Mouse (Mus musculus) ES-Bruce4 (cell line): ENCODE results near the gene Slc38a7. TPM values are rescaled to one million over a fixed set of nuclear protein-coding genes. Genes with fewer than 3 reads are reported as not detected.
"Not testable (repeated sequence)": the region's sequence is repeated elsewhere in the genome, so short reads cannot be mapped to it uniquely, and the experiment has no call there.

ENCODE experiments used
- H3K27ac ChIP-seq: 2 replicates; pipeline ENCODE4 v1.5.1; 2012; ENCODE audit warnings: low read length, inconsistent platforms; ENCODE audit not compliant: insufficient read depth
- H3K27me3 ChIP-seq: 2 replicates; pipeline ENCODE4 v1.6.1; 2012; ENCODE audit warnings: mild to moderate bottlenecking, low read length, inconsistent platforms; ENCODE audit not compliant: control insufficient read depth, poor library complexity, insufficient read depth, severe bottlenecking
- H3K36me3 ChIP-seq: 2 replicates; pipeline ENCODE4 v1.6.1; 2012; ENCODE audit warnings: inconsistent platforms, mild to moderate bottlenecking, low read length, moderate library complexity; ENCODE audit not compliant: control insufficient read depth, poor library complexity, insufficient read depth, severe bottlenecking
- H3K4me1 ChIP-seq: one replicate; pipeline ENCODE4 v1.8.1; 2011; ENCODE audit warnings: low read length; ENCODE audit not compliant: control insufficient read depth, insufficient read depth
- H3K4me3 ChIP-seq: 2 replicates; pipeline ENCODE4 v1.5.1; 2011; ENCODE audit warnings: low read depth, mild to moderate bottlenecking, low read length
- H3K9ac ChIP-seq: 2 replicates; pipeline ENCODE4 v1.6.1; 2012; ENCODE audit warnings: low read depth, mild to moderate bottlenecking, inconsistent platforms; ENCODE audit not compliant: poor library complexity, severe bottlenecking
- H3K9me3 ChIP-seq: replicated peaks from 2 replicates; pipeline ENCODE4 v1.6.1; 2012; ENCODE audit warnings: mild to moderate bottlenecking, low read length, inconsistent platforms; ENCODE audit not compliant: control insufficient read depth, poor library complexity, insufficient read depth, severe bottlenecking
- CTCF ChIP-seq: IDR thresholded peaks from one replicate; pipeline ENCODE4 v1.8.1; 2011; ENCODE audit warnings: low read depth, low read length
- EP300 ChIP-seq: IDR thresholded peaks from 2 replicates; pipeline ENCODE4 v1.6.1; 2011; ENCODE audit warnings: low read depth, low read length; ENCODE audit not compliant: insufficient read depth
- POLR2A ChIP-seq: IDR thresholded peaks from one replicate; pipeline ENCODE4 v1.8.1; 2011; ENCODE audit warnings: low read length; ENCODE audit not compliant: insufficient read depth
- polyA plus RNA-seq: library from polyadenylated mRNA; stranded (reverse); fragments of >200 nt; gene quantifications from 2 replicates; pipeline ENCODE4 v1.2.4, GENCODE M21; 2011; ENCODE audit warnings: low read depth; ENCODE audit not compliant: missing spikeins, insufficient read depth, insufficient read length

Slc38a7 gene
- polyA plus RNA-seq, 1 experiment: 21.6 TPM

- TF ChIP-seq POLR2A: no peak
- TF ChIP-seq EP300: no peak
- no peak for TF ChIP-seq CTCF
- Histone ChIP-seq H3K36me3 (peaks cover 28% of the 10 kb centered on the region), H3K9me3 (peaks cover 9% of the 10 kb centered on the region), H3K4me3 (no peak overlapping the region), H3K4me1 (peaks cover 3% of the 10 kb centered on the region), H3K9ac (no peak overlapping the region), H3K27me3 (no peaks in the 10 kb centered on the region), H3K27ac (no peak overlapping the region)
Measured at GRCm38 (mm10) chr8:95879823-95880222, 26.5 kb upstream of the Slc38a7 start.

GRCm38 (mm10) chr8:95878176-95878962, 25.0 kb upstream of the Slc38a7 start:
- peaks cover 9% of the 10 kb centered on the region for H3K9me3 ChIP-seq
- TF ChIP-seq POLR2A (no peak), CTCF (no peak), EP300 (no peak)
- peaks cover 35% of the 10 kb centered on the region for H3K36me3 ChIP-seq
- H3K27me3 ChIP-seq: no peaks in the 10 kb centered on the region
- no peak overlapping the region for H3K9ac ChIP-seq
- no peak overlapping the region for H3K4me3 ChIP-seq
- H3K4me1 ChIP-seq: peaks cover 3% of the 10 kb centered on the region
- peak overlapping the region; percentile 54 for H3K27ac ChIP-seq

- no peaks in the 10 kb centered on the region for H3K27me3 ChIP-seq
- H3K27ac ChIP-seq: no peak overlapping the region
- no peak overlapping the region for H3K4me3 ChIP-seq
- H3K4me1 ChIP-seq: peaks cover 3% of the 10 kb centered on the region
- H3K9me3 ChIP-seq: peaks cover 9% of the 10 kb centered on the region
- TF ChIP-seq CTCF: no peak
- TF ChIP-seq POLR2A: no peak
- no peak for TF ChIP-seq EP300
- peaks cover 65% of the 10 kb centered on the region for H3K36me3 ChIP-seq
- H3K9ac ChIP-seq: no peak overlapping the region
Measured at GRCm38 (mm10) chr8:95875270-95875669, 21.9 kb upstream of the Slc38a7 start.

DNA sequence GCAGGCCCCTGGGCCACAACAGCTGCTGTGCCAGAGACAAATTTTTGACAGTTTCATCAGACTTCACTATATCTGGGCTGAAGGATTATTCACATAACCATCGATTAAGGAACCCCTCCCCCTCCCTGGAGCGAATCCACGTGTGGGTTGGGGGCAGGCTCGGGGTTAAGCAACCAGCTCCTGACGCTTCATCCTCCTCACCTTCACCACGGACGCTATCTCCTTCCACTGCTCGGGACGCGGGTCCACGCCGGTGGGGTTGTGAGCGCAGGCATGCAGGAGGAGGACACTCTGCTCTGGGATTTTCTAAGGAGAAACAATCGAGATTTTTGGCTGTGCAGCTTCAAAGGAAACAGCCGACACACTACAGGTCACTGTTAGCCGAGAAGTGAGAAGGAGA, 18.4 kb upstream of the Slc38a7 start:
- no peaks in the 10 kb centered on the region for H3K4me1 ChIP-seq
- no peak overlapping the region for H3K9ac ChIP-seq
- no peak overlapping the region for H3K27ac ChIP-seq
- peaks cover 6% of the 10 kb centered on the region for H3K9me3 ChIP-seq
- H3K36me3 ChIP-seq: peaks cover 94% of the 10 kb centered on the region
- TF ChIP-seq POLR2A (no peak), EP300 (no peak), CTCF (no peak)
- no peak overlapping the region for H3K4me3 ChIP-seq
- H3K27me3 ChIP-seq: no peaks in the 10 kb centered on the region

DNA sequence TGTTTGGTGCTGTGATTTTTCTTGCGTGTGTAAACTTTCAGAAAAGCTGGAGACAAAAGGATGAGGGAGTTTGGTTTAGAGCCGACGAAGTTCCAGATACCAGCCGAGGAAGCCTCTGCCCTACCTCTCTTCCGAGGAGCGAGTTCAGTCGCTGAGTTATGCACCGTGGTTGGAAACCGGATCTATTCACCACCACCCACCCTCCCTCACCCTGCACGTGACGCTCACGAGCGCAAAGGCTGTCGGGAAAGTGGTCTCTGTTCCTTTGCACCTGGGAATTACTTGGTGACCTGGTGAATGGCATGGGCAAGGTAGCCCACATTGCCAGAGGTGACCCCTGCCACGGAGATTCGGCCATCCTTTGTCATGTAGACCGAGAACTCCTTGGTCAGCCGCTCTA, 11.5 kb upstream of the Slc38a7 start:
- not testable (repeated sequence) for H3K4me1 ChIP-seq, H3K27ac ChIP-seq, H3K9me3 ChIP-seq, H3K27me3 ChIP-seq, H3K4me3 ChIP-seq, H3K9ac ChIP-seq
- peaks cover 53% of the 10 kb centered on the region for H3K36me3 ChIP-seq

GRCm38 (mm10) chr8:95863761-95864440, 10.6 kb upstream of the Slc38a7 start:
- H3K9me3 ChIP-seq, H3K4me1 ChIP-seq, H3K27me3 ChIP-seq, H3K9ac ChIP-seq, H3K27ac ChIP-seq, H3K4me3 ChIP-seq: not testable (repeated sequence)
- peaks cover 43% of the 10 kb centered on the region for H3K36me3 ChIP-seq
